In genomic region chr15:81011523-81011922, GRCm38 (mm10) we compare ENCODE assay signal across 19 mouse cellular contexts.
"Had no signal": no experiment of that assay in that cellular context is flagged by ENCODE, and none has a peak within 500 bp of the region (broad histone marks: within the 10 kb centered on the region; RNA-seq: fewer than 3 reads in every experiment).

No protein-coding gene starts in this region.

- H3K4me1 ChIP-seq: limb, embryonic 12.5 days; limb, embryonic 15.5 days; liver, embryonic 15.5 days; midbrain, embryonic 12.5 days; midbrain, embryonic 15.5 days; neural tube, embryonic 13.5 days; stomach, embryonic 15.5 days had no signal

- H3K4me2 ChIP-seq: limb, embryonic 12.5 days; limb, embryonic 15.5 days; liver, embryonic 11.5 days; liver, embryonic 15.5 days; midbrain, embryonic 12.5 days; midbrain, embryonic 15.5 days; neural tube, embryonic 13.5 days; stomach, embryonic 15.5 days had no signal

- H3K27me3 ChIP-seq: limb, embryonic 12.5 days; limb, embryonic 15.5 days; liver, embryonic 15.5 days; midbrain, embryonic 12.5 days; midbrain, embryonic 15.5 days; neural tube, embryonic 13.5 days; stomach, embryonic 15.5 days had no signal

- H3K9me3 ChIP-seq: limb, embryonic 12.5 days; limb, embryonic 15.5 days; liver, embryonic 15.5 days; midbrain, embryonic 12.5 days; midbrain, embryonic 15.5 days; neural tube, embryonic 13.5 days; stomach, embryonic 15.5 days had no signal

- H3K27ac ChIP-seq: kidney, postnatal 0 days; limb, embryonic 12.5 days; limb, embryonic 15.5 days; liver, embryonic 15.5 days; macrophage; midbrain, embryonic 12.5 days; midbrain, embryonic 15.5 days; neural tube, embryonic 13.5 days; stomach, embryonic 15.5 days had no signal

- H3K9ac ChIP-seq: limb, embryonic 12.5 days; limb, embryonic 15.5 days; liver, embryonic 15.5 days; midbrain, embryonic 12.5 days; midbrain, embryonic 15.5 days; neural tube, embryonic 13.5 days; stomach, embryonic 15.5 days had no signal

- ATAC-seq: intestine, postnatal 0 days; midbrain, embryonic 15.5 days had no signal

- DNase-seq: kidney, adult 2 months; kidney, postnatal 25 days; left cerebral cortex, postnatal 4 days; lung, adult 18-20 months; retina, postnatal 1 day; right cerebral cortex, postnatal 25 days; spleen, adult 18-20 months; thymus, adult 18-20 months had no signal

- H3K4me3 ChIP-seq: limb, embryonic 12.5 days; limb, embryonic 15.5 days; liver, embryonic 15.5 days; midbrain, embryonic 12.5 days; midbrain, embryonic 15.5 days; neural tube, embryonic 13.5 days; stomach, embryonic 15.5 days had no signal
